Mouse (Mus musculus): Measurements from ENCODE around the gene Gpatch8.

Gpatch8 gene

GRCm38 (mm10) chr11:102453131-102453530 lies 103.1 kb downstream of the Gpatch8 start:
- no peak for DNase-seq (ENCODE audit: low read depth, low spot score)

- no peak for DNase-seq (ENCODE audit: low read depth, low spot score)
These were observed 106.9 kb downstream of the Gpatch8 start for GRCm38 (mm10) chr11:102449043-102450008.

DNA sequence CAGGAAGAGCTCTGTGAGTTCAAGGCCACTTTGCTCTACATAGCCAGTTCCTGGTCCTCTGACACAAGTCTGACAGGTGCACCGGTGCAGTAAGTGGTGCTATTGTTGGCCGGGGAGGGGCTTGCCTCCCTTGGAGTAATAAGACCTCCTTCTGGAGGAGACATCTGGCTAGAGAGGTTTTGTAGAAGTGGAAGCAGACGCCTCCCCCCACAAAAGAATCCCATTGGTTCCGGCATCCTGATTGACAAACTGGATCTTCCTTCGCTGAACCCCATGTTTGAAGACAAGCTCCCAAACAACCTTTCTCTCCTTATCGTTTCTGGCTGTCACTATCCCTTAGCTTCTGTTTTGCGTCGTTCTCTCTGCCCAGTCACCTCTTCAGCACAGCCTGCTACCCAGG lies 107.9 kb downstream of the Gpatch8 start:
- DNase-seq (ENCODE audit: low read depth, low spot score), result no peak

DNA sequence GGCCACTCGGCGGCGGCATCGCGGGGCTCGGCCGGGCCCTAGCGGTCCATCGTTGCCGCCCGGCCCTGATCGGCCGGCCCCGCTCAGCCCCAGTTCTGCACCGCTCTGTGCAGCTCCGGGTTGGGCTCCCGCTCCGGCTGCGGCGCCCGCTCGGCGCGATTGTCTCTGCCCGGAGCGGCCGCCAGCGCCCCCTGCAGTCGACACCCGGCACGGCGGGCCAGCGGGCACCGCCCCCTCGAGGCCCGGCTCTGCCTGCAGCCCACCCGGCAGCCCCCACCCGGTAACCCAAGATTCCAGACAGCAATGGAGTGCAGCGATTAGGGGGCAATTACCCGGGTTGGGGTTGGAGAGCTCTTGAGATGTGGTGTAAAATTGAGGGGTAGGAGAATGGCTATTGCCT lies 108.7 kb downstream of the Gpatch8 start, which contains the start of gene Fam171a2:
TSS of gene Fam171a2 (minus strand) at position 186 of the 400 bp plus-strand sequence.
- DNase-seq (ENCODE audit: low read depth, low spot score), result no peak

DNA sequence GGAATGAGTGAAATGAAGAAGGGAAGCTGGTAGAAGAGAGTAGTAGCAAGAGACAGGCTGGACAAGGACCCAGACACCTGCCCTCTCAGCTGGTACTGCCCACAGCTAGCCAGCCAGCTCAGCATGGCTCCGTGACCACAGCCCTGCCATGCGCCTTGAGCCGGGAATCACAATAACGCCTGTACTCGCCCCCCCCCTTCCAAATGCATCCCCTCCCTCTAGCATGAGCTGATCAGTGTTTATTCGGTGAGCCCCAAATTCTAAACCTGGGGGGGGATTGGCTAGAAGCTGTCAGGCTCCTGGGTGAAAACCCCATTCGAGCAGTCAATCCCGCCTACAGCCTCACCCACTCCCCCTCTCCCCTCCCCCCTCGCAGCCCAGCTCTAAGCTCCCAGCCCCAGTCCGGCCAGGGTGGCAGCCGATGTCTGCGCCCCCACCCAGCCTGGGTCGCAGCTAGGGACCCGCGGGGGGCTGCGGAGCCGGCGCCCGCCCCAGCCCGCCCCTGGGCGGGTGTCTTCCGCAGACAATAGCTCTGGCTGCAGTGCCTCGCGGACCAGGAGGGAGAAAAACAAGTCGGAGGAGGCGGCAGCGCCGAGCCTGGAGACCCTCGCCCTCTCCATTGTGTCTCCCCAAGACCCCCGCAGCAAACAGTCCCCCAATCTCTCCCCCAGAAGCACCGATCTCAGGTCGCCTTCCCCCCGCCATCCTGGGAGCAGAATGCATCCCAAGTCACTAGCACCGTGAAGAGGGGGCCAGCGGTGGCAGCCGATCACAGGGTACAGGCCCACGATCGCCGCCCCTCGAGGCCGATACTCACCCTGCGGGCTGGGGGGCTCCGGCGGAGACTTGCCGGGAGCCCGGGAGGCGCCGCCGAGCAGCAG lies 109.4 kb downstream of the Gpatch8 start:
- no peak for DNase-seq (ENCODE audit: low read depth, low spot score)

- DNase-seq (ENCODE audit: low read depth, low spot score), result no peak
These were observed 110.3 kb downstream of the Gpatch8 start for GRCm38 (mm10) chr11:102445891-102446361.

DNA sequence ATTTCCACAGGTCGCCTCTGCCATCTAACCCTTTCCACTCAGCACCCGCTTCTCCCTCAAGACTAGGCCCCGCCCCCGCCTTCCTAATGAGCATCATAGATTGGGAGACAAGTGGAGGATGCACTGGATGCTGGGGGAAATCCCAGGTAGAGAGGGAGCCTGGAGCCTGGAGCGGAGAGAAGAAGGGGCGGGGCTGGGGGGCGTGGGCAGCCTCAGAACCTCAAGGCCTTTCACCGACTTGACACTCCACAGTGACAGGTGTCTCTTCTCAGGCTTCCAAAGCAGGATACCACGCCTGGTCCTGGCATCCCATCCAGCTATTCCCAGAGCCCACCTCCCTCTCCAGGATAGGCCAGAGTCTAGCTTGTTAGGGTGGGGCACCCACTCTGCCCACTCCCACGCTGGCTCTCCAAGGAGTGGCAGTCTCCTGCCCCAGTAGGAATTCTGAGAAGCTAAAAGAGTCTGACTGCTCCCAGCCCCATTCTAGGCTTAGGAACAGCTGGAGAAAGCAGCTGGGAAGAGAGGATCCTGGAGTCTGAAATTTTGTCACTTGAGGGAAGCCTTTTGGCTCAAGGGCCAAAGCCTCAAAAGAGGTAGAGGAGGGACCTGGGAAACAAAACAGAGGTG lies 110.8 kb downstream of the Gpatch8 start:
- no peak for DNase-seq (ENCODE audit: low read depth, low spot score)

- DNase-seq (ENCODE audit: low read depth, low spot score), result no peak
These were observed 111.4 kb downstream of the Gpatch8 start for GRCm38 (mm10) chr11:102444781-102445180.

DNA sequence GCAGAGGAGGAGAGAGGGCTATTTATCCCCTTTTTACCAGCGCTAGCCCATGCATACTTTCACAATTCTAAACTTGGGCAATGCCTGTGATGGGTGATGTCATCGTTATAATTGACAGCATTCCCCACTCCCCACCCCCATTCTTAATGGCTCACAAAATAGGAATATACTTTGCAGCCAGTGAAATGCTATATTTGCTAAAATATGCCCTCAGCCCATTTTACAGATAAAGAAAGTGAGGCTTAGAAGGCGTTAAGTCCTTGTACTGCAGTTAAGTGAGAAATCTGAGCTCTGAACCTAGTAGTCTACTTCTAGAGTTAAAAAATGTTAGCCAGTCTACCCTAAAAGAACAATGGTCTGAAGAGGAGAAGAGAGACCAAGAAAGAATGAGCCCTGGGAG lies 111.9 kb downstream of the Gpatch8 start:
- no peak for DNase-seq (ENCODE audit: low read depth, low spot score)

DNA sequence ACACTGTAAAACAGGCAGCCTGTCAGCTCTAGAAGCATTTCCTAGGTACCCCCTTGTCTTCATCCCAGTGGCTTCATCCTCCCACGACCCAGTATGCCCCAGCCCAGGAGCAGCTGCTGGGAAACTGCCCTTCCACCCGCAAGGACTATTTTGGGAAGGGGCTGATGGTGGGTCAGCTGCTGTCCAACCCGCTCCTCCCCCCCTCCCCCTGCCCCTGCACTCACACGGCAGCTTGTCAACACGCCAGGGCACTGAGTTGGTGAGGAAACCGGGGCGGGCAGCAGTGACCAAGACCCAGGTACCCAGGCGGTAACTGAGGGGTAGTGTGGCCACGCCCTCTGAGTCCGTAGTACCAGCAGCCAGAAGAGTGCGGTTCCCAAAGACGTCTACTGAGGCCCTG lies 112.5 kb downstream of the Gpatch8 start:
- DNase-seq (ENCODE audit: low read depth, low spot score), result no peak

DNA sequence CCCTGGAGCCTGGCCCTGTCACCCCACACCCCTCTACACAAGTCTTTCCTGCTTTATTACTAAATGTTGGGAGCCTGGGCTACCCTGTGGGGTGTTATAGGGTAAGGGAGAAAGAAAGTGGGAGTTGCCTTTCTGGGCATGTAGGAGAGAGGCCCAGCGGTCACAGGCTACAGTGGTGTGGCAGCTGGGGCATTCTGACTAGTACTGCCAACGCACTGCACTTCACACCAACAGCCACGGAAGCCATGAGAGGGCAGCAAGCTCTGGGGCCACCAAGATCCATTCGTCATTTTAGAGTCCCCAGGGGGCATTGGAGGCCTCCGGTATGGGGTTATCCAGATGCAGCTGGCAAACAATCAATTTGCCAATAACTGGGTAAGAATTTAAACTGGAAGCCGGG lies 114.1 kb downstream of the Gpatch8 start:
- no peak for DNase-seq (ENCODE audit: low read depth, low spot score)

GRCm38 (mm10) chr11:102441434-102441833 lies 114.8 kb downstream of the Gpatch8 start:
- DNase-seq (ENCODE audit: low read depth, low spot score), result no peak

- no peak for DNase-seq (ENCODE audit: low read depth, low spot score)
These were observed 115.9 kb downstream of the Gpatch8 start for GRCm38 (mm10) chr11:102440255-102440654.

DNA sequence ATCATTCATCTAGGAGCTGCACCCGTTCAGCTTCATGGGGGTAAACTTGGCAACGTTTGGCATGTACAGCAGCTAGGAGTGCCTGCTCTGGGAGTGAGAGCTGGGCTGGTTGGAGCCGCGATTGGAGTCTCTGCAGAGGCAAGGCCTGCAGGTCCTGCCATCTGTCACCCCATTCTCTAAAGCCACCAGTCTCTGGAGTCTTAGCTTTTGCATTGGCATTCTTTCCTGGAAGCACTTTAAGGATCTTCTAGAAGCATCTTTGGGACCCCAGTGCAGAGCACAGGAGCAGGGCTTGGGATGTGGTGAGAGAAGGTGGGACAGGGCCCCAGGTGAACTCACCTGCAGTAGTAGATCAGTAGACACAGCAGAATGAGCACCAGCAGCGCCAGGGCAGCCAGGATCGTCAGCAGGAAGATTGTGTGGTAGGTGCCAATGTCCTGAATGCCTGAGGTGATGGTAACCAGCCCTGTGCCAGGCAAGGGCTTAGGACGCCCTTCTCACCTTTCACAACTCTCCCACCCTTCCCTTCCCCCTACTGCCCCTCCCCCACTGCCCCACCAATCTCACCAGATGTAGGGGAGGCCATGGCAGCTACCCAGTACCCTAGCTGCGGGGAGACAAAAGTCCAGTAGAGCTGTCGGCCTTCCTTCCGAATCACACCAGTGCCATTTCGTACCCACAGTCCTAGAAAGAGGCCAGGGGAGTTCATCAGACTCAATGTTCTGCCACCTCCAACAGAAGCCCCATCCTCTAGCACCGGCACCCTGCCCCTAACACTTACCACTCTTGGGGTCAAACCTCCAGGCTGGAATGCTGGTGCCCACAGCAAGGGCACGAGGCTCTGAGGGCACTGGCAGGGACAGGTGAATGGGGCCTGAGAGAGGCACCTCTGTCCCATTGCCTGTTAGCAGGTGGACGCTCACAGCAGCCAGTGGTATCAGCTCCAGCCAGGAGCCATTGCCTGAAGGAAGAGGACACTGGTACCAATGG lies 116.8 kb downstream of the Gpatch8 start:
- DNase-seq (ENCODE audit: low read depth, low spot score), result no peak

DNA sequence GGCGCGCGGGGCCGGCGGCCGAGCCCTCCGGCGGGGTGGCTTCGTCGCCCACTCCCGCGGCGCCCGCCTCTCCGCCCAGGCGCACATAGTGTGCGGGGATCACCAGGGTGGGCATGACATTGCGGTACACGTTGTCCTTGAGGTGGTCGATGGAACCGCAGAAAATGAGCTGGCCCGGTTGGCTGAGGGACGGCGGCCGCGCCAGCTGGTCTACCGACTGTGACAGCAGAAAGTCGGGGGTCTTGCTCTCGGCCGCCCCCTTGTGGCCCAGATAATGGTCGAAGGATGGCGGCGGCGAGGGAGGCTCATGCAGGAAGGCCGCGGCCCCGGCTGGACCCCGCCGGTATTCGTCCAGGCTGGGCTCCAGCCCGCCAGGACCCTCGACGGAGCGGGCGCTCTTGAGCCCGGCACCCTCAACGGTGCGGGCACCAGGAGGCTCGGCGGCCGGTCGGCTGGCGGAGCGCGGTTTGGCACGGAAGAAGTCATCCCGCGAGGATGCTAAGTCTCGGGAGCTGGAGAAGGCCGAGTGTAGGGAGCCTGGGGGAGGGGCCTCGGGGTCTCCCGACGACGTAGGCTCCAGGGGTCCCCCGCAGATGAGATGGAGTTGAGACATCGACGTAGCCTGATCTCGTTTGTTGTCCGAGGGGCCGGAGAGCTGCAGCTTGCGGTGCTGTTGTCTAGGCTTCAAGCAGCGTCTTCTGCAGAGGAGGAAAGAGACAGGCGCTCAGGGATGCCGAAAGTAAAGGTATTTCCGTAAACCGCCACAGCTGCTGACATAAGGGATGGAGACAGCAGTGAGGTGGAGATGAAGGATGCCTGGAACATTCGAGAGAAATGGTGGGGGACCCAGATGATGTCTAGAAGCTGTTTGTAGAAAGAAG lies 117.7 kb downstream of the Gpatch8 start:
- no peak for DNase-seq (ENCODE audit: low read depth, low spot score)

- DNase-seq (ENCODE audit: low read depth, low spot score), result no peak
These were observed 118.8 kb downstream of the Gpatch8 start for GRCm38 (mm10) chr11:102437120-102438061.

DNA sequence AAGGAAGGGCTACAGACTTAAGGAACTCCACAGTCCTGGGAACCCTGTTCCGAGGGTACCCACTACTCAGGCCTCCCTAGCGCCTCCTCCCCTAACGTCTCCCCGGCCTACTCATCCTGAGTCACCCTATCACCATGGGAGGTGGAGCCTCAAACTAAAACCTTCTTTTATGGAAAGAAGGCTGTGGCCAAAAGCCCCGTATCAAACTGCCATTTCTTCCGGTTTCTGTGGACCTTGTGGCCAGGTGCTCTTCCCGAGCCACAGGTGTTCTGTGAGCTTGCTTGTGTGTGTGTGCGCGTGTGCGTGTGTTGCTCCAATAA lies 119.8 kb downstream of the Gpatch8 start:
- DNase-seq (ENCODE audit: low read depth, low spot score), result no peak

GRCm38 (mm10) chr11:102435754-102436470 lies 120.3 kb downstream of the Gpatch8 start:
- no peak for DNase-seq (ENCODE audit: low read depth, low spot score)
